Mouse (Mus musculus) layer of hippocampus, adult 11-12 months (tissue): ENCODE data around the gene G6pc3.

Experiments
- DNase-seq: peaks from one replicate; pipeline ENCODE4 v3.0.0; 2022; ENCODE audit warnings: low spot score

G6pc3 gene

GRCm38 (mm10) chr11:102218783-102219182 is 29.4 kb downstream of the G6pc3 start:
- DNase-seq, result peak; percentile 97

- no peak for DNase-seq
Observed at GRCm38 (mm10) chr11:102219247-102219993, 30.0 kb downstream of the G6pc3 start.

GRCm38 (mm10) chr11:102219994-102220346 is 30.6 kb downstream of the G6pc3 start:
- DNase-seq, result peak; percentile 44

- DNase-seq, result peak; percentile 42
Observed at GRCm38 (mm10) chr11:102220451-102220850, 31.0 kb downstream of the G6pc3 start.

DNA sequence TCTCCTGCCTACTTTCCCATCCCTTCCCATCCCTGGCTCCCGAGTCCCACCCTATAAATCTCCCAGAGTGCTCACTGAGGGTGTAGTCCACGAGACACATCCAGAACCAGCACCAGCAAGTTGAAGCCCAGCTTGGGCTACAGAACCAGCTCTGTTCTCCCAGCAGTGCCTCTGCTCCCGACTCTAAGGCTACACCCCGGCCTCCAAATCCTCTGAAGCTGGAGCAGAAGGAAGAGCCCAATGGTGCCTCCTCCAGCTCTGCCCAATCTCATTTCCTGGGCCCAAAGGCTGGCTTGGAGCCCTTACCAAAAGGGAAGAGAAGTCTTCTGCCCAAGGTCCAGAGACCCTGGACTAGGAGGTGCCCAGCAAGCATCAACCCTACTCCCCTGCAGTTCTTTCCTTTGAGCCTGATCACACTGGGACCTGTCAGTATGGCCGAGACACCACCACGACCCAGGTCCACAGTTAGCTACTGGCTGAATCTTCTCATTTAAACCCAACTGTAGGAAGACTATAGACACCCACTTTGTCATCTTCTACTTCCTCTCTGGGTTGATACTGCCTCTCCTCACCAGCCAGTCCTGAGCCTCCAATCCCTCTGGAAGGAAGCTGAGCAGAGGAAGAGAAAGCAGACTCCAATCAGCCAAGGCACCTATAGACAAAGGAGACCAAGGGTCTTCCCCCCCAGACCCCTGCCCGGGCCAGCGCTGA is 32.0 kb downstream of the G6pc3 start:
- DNase-seq, result peak; percentile 15

DNA sequence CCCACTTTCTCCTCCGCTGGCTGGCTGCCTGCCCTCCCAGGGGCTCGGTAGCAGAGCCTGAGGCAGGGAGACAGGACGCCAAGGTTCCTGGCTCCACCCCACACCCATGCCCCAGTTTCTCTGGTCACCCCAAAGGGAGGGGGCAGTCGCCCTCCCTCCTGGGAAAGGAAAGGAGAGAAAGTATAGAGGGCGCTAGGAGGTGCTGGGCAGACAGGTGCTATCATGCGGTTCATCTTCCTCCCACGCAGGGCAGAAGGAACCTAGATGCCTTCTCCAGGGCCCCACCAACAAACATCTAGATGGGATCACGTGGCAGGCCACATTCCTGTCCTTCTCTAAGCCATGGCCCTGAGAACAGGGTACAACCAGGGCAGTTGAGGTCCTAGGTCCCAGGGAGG is 32.5 kb downstream of the G6pc3 start:
- DNase-seq, result no peak

GRCm38 (mm10) chr11:102223166-102223565 is 33.7 kb downstream of the G6pc3 start:
- DNase-seq, result peak; percentile 47

DNA sequence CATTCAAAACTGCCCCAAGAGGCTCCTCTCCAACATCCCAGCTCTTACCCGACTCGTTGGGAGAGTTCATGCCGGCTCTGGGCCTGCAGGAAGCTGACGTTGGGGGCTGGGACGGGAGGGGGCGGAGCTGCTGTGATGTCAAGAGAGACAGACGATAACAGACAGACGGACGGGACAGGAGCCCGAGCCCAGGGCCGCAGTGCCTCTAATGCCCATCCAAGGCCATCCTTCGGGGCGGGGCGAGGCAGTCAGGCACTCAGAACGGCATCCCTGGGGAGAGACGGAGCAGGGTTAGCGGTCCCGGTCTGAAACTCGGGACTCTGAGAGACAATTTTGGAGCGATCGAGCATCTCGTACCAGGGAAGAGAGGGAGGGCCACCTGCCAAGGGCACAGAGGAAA is 35.3 kb downstream of the G6pc3 start:
- DNase-seq, result no peak

DNA sequence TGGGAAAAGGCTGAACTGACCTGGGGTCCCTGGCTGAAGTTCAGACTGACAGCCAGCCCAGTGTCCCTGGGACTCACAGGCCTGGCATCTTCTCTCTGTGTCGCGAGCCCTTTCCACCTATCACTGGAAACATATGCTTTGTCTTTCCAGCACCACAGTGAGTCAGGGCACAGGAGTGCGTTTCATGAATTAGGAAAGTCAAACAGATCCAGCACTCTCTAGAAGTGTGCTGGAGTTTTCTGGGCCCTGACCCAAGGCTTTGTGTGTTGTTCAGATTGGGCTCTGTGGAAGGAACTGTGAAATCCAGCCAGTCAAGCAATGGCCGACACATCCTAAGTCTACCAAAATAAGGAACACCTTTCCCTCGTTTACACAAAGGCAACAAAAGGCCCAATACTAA is 35.8 kb downstream of the G6pc3 start:
- DNase-seq, result no peak

GRCm38 (mm10) chr11:102226067-102226978 is 36.9 kb downstream of the G6pc3 start:
- DNase-seq, result no peak

GRCm38 (mm10) chr11:102227270-102228190 is 38.1 kb downstream of the G6pc3 start:
- DNase-seq, result no peak

GRCm38 (mm10) chr11:102228191-102228545 is 38.7 kb downstream of the G6pc3 start:
- no peak for DNase-seq

- no peak for DNase-seq
Observed at GRCm38 (mm10) chr11:102228646-102229268, 39.3 kb downstream of the G6pc3 start.

GRCm38 (mm10) chr11:102229331-102229953 is 40.0 kb downstream of the G6pc3 start:
- no peak for DNase-seq

GRCm38 (mm10) chr11:102230006-102230741 is 40.8 kb downstream of the G6pc3 start, which contains the start of gene Hdac5:
TSS of gene Hdac5 (minus strand) at chr11:102230166.
- peak; percentile 99 for DNase-seq

GRCm38 (mm10) chr11:102236022-102236421 is 46.6 kb downstream of the G6pc3 start:
- no peak for DNase-seq

DNA sequence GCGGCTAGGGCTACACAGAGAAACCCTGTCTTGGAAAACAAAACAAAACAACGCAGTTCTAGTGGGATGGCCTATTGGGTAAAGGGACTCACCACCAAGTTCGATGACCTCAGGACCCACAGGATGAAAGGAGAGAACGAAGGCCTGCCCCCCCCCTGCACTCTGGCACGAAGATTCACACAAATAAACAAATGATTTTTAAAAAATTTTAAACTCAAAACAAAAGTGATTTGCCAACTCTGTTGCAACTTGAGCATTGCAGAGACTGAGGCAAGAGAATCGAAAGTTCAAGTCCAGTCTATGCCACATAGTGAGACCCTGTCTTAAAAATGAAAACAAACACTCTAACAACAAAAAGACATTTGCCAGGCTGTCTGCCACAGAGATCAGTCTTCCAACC is 51.2 kb downstream of the G6pc3 start:
- DNase-seq, result no peak

DNA sequence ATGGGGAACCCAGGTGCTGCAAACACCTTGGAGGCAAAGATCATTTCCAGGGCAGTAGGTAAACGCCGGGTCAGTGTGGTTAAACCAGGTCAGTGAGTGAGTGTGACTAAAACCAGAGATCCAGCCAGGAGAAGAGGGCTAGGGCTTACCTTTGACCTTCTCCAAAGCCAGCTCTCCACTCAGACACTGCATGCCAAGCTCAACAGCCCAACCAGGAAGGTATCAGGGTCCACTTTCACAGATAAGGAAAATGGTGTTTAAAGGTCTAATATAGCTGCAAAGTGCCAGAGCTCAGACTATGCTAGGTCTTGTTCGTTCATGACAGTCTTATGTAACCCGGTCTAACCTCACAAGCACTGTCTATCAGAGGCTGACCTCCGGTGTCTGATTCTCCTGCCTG is 51.8 kb downstream of the G6pc3 start:
- no peak for DNase-seq

- no peak for DNase-seq
Observed at GRCm38 (mm10) chr11:102241874-102242273, 52.5 kb downstream of the G6pc3 start.
